Mouse (Mus musculus) CD4-positive, CD25-positive, alpha-beta regulatory T cell, adult 2 months (primary cell): ENCODE results near the gene Slc35b2.

Source experiments
- DNase-seq: peaks from one replicate; pipeline ENCODE4 v3.0.0-alpha.2; 2012; ENCODE audit warnings: low read depth, low spot score

Gene Slc35b2

DNA sequence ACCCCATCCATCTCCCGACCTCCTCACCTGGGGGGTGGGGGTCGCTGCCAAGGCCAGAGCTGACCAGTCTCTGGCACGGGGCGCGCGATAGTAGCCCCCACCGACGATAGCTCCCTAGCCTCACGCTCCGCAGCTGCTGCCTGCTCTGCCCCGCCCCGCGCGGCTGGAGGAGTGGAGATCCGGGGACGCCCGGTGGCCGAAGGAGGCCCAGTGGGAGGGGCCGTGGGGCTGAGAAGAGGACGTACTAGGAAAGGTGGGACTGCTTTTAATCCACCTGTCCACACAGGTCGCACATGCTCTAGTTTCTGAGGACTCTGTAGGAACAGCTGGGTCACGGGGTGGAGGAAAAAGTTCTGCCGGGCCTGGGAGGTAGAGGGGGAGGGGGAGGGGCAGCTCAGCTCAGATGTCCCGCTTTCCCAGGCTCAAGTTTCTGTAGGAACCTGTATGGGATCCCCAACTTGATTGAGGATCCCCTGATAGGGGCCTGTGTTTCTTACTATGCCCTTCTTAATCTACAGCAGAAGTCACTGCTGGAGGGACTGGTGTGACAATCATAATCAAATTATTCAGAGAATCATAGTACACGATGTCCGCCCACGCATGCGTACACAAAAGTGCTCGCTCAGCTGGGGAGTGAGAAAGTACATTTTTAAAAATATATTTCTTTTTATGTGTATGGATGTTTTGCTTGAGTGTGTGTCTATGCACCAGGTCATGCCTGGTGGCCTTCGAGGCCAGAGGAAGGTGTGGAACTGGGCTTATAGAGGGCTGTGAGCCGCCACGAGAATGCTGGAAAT is 36.0 kb downstream of the Slc35b2 start, which contains the start of gene Slc29a1:
Slc29a1 (minus strand) TSS at position 161 of the 797 bp plus-strand sequence.
- no peak for DNase-seq

DNA sequence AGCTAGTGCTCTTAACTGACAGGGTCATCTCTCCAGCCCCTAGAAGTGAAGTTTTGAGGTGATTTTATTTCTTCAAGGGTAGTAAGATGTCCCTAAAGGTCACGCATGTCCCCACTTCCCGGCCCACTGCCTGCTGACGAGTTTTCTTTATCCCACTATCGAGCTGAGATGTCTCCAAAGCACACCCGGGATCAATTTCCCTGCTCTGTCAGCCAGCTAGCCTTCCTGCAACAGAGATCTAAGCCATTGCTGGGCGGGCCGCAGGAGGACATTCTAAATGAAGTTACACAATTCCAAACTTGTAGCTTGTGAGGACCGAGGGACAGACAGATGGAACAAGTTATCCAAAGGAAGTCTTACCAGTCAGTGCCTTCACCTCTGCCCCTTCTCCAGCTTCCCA is 36.6 kb downstream of the Slc35b2 start:
- no peak for DNase-seq

DNA sequence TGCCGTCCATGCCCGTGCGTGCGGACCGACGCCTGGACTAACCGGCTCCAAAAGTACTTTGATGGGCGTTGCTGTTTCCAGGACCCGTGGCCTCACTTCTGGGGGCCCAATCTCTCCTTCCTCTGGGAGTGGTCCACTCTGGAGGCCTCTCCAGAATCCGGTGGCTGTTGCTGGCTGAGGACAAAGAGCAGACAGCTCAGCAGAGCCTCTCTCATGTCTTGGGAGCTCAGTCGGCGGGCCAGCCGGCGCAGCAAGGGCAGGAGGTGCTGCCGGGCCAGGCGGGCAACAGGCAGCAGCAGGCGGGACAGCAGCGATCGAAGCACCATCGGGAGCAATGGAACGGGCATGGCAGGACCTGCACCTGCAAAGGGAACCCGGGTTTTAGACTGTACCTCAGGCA is 37.7 kb downstream of the Slc35b2 start:
- no peak for DNase-seq

DNA sequence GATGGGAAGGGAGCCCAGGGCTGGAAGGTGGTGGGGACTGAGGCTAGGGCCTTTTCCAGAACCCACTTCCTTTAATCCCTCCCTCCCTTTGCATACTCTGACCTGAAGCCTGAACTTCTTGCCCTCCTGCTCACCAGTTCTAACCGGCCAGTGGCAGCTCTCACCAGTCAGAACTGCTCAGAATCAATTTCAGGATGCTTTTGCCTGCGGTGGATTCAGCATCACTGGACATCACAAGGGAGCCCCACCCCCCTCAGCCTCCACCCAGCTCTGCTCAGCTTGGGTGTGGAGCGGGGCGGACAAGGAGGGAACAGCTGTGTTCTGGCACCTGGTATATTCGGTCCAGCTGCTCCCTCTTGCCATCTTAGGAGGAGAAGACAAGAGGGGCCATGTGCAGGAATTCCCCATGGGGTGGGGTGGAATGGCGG is 38.2 kb downstream of the Slc35b2 start, which contains the start of gene Mymx:
Mymx (minus strand) TSS at position 226 of the 428 bp plus-strand sequence.
- DNase-seq, result no peak

DNA sequence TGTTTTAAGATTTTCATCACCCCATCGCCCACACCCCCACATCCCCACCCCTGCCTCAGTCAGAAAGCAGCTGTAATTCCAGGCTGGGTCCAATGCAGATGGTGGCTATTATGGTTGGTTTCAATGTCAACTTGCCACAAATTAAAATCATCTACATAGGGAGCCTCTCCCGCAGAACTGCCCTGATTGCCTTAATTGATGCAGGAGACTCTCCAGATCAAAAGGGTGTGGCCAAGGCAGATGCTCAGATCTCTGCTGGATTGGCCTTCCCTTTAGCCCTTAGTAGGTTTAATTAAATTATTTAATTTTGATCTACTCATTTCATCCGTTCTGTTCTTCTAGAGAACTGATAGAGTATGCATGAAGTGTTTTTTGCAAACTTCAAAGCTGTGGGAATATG is 39.3 kb downstream of the Slc35b2 start:
- DNase-seq, result no peak

DNA sequence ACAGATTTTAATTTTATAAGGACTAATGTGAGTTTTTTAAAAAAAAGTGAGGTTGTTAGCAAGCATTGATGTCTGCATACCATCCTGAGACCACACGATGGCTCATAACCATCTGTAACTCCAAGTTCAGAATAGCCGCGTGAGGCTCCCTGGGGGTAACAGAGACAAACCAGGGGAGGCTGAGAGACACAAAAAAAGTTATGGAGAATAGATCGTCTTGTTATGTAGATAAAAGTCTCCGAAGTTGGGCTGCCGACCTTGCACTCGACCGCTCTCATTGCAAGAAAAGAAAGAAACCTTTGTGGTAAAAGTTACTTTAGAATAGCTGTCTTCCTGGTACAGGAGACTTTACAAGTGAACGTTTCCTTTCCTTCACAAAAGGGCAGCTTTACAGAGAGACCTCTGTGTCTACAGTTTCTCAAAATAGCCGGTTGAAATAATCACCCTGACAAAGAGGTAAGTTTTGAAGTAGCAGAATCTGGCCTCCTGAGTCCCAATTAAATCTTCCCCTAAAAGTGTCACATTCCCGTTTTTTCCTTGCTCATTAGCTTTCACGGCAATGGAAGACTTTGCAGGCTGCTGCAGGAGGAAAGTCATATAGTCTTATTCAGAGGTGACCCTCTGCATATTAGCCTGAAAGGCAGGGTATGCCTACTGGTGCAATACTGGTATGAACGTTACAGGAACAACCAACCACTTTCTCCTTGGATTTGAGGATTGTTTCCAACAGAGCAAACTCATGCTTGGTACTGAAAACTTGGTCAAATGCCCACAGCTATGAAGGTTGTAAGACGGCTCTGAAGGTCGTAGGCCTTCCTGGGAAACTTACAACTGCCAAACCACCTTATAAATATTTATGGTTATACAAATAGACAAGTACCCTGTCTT is 43.6 kb downstream of the Slc35b2 start:
- DNase-seq, result no peak

DNA sequence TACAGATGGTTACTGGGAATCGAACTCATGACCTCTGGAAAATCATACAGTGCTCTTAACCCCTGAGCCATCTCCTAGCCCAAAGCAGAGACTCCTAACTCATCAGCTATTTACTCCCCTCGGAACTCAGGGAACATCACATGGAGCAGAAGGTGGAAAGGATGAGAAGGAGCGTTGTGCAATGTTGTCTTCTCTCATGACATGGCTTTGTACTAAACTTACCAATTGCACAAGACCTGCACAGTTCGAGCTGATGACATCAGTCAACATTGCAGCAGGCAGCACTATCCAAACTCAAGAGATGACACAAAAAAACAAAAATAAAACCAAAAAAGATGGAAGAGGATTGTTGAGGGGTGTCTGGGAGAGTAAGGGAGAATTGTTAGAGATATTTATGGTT is 44.7 kb downstream of the Slc35b2 start:
- DNase-seq, result no peak

DNA sequence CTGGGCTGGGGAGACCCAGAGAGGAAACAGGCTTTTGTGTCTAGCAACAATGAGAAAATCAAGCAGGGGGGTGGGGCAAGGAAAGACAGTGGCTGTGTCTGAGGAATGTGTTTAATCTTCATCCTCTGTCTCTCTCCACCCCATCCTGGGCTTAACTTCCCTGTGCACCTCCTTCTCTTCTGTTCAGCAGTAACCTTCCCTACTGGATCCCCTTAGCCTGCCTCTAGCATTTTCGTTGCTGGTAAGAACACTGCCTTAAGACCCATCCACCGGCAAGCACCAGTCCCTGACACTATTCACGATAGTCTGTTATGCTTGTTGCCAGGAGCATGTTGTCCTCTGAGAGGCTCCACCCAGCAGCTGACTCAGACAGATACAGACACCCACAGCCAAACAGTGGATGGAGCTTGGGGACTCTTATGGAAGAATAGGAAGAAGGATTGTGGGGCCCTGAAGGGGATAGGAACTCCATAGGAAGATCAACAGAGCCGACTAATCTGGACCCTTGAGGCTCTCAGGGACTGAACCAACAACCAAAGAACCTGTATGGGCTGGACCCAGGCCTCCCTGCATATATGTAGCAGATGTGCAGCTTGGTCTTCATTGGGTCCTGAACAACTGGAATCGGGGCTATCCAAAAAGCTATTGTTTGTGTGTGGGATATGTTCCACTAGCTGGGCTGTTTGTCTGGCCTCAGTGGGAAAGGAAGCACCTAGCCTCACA is 46.6 kb downstream of the Slc35b2 start:
- DNase-seq, result no peak

DNA sequence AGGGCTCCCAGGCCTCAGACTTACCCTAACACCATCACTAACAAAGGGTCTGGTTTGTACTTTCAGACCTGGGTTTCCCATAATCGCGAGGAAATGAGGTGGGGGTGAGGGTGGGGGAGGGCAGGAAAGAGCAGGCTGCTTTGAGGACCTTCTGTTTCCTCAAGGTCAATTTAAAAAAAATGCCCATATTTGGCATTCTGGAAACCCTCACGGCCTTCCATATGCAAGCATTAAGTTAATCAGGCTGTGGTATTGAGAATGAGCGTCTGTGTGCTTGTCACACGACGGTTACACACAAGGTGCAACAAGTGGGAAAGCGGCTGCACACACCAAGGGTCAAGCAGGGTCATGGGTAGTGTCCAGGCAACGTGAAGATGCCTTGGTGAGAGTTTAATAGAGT is 48.3 kb downstream of the Slc35b2 start:
- DNase-seq, result no peak

DNA sequence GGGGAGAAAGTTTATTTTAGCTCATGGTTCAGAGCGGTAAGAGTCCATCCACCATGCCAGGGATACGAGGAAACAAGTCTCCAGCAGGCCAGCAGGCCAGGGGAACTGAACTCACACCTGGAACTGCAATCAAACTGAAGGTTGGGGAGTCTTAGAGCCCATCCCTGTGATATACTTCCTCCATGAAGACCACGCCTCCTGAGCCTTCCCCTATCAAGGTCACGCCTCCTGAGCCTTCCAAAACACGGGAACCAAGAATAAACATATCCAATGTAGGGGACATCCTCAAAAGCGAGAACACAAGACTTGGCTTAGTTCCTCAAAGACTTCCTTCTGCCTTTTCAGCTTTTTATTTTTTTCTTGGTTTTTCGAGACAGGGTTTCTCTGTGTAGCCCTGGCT is 49.2 kb downstream of the Slc35b2 start:
- DNase-seq, result no peak

DNA sequence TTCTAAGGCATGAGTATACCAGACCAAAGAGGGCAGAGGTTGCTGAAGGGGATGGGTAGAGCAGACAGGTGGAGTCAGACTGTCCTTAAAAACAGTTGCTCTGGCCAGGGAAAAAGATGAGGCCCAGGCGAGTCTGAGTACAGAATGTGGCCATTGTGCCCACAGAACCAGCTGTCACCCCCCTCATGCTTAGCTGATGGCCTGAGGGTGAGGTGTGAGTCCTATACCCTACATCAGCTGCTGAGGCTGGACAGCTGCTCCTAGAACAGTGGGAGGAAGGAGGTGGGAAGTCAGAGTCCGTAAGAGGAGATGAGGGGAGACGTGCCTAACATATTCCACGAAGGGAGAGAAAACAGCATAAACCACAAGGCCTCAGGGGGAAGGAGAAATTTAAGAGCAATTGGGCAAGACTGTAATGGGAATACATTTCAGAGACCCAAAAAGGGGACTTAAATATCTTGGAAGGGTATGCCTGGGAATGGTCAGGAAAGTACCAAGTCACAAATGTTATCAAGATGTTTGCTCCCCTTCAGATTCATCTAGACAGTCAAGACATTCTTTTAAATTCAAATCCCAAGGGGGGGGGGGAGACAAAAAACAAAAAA is 52.5 kb downstream of the Slc35b2 start:
- DNase-seq, result no peak

DNA sequence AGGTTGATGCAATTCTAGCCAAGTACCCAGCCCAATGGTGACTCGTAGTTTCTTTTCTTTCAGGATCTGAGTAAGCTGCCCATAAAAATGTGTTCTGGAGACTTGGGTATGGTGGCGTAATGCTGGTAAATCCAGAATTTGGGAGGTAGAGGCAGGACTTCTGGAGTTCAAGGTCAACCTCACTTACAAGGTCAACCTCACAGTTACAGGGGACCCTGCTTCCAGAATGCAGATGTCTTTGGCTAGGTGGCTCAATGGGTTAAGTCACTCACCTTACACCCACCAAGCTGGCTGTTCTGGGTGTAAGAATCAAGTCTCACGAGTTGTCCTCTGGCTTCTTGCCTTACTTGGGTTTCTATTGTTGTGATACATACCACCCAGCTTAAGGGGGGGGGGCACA is 53.0 kb downstream of the Slc35b2 start:
- no peak for DNase-seq
